Mouse (Mus musculus) hindbrain, embryonic 15.5 days (tissue): Measurements from ENCODE around the gene Agap3. TPM values are rescaled to one million over a fixed set of nuclear protein-coding genes. Genes with fewer than 3 reads are reported as not detected.
A peak's percentile ranks its signal among the peaks of the same experiment; 100 is the strongest.

Experiments used
- ATAC-seq: fragments of 200-750 bp; cut with Nextera tagmentation; 2 replicates; pipeline ENCODE4 v1.8.0; 2017; ENCODE audit warnings: low read depth, moderate number of reproducible peaks, moderate TSS enrichment; ENCODE audit not compliant: low FRiP score
- H3K27ac ChIP-seq: fragments of 300-500 bp; sonication (generic); replicated peaks from 2 replicates; pipeline ENCODE4 v1.5.1; 2015; ENCODE audit warnings: mild to moderate bottlenecking, inconsistent platforms
- H3K27me3 ChIP-seq: fragments of 300-500 bp; sonication (generic); 2 replicates; pipeline ENCODE4 v1.6.1; 2015; ENCODE audit warnings: control low read depth, inconsistent platforms
- H3K36me3 ChIP-seq: fragments of 300-500 bp; sonication (generic); 2 replicates; pipeline ENCODE4 v1.6.1; 2015; ENCODE audit warnings: control low read depth, inconsistent platforms
- H3K4me1 ChIP-seq: fragments of 300-500 bp; sonication (generic); replicated peaks from 2 replicates; pipeline ENCODE4 v1.6.1; 2015; ENCODE audit warnings: control low read depth, inconsistent platforms
- H3K4me2 ChIP-seq: fragments of 300-500 bp; sonication (generic); 2 replicates; pipeline ENCODE4 v1.6.1; 2015; ENCODE audit warnings: moderate library complexity, mild to moderate bottlenecking, inconsistent platforms
- H3K4me3 ChIP-seq: fragments of 300-500 bp; sonication (generic); 2 replicates; pipeline ENCODE4 v1.5.1; 2015; ENCODE audit warnings: mild to moderate bottlenecking, inconsistent platforms
- H3K9ac ChIP-seq: fragments of 300-500 bp; sonication (generic); 2 replicates; pipeline ENCODE4 v1.6.1; 2015; ENCODE audit warnings: inconsistent platforms
- H3K9me3 ChIP-seq: fragments of 300-500 bp; sonication (generic); 2 replicates; pipeline ENCODE4 v1.6.1; 2016; ENCODE audit warnings: control low read depth, inconsistent platforms
- WGBS: fragments of 180-500 bp; shearing (Covaris S2); methylation state at CpG from one replicate; pipeline ENCODE4 v1.1.7; 2015; 5-methylcytosine and 5-hydroxymethylcytosine counted together
- polyA plus RNA-seq: library from polyadenylated mRNA; unstranded; fragments of >200 nt; fragmentation: Nextera tagmentation; extraction: Ambion mirVana; gene quantifications from 2 replicates; pipeline ENCODE4 v1.2.1, GENCODE M21; 2015

Agap3 gene
- polyA plus RNA-seq, 1 experiment from 2014 or later: 124 TPM

DNA sequence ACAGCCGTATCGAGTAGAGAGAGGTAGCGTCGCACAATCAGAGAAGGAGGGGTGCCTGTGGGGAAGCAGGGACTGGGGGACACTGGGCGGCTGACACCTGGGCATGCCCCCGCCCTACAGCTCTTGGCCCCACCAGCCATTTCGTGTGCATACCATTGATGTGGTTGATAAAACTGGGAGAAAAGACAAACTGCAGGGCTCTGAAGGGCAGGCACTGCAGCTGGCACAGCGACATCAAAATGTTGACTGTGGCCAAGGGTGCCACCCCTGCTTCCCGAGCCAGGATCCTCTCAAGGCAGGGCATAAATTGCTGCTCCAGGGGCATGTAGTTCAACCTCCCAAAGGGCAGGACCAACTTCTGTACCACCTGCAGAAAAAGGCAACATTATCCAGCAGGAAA, 9.9 kb upstream of the Agap3 start:
- Histone ChIP-seq H3K4me2 (no peak overlapping the region), H3K4me3 (no peak overlapping the region), H3K27ac (no peak overlapping the region), H3K27me3 (no peaks in the 10 kb centered on the region), H3K9ac (no peak overlapping the region), H3K4me1 (peaks cover 27% of the 10 kb centered on the region), H3K36me3 (peaks cover 21% of the 10 kb centered on the region), H3K9me3 (no peaks in the 10 kb centered on the region)
- no peak for ATAC-seq
- WGBS: 91% methylated on average over 9 of the region's 9 CpGs

DNA sequence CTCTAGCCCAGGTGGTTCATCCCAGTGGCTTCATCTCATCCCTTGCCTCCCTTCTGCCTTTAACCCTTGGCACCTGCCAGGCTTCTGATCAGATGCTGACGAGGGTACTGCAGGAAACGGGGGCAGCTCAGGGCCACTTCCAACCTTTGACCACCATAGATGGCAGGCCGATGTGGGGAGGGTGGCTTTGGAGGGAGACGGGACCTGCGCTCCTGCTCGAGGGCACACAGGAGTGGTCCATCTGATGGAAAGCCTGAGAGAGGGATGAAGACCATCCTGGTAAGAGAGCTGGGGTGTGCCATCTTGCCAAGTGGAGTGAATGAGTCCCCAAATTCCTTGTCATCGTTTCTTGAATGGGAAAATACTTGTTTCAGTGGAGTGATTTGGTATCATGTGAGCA, 8.8 kb upstream of the Agap3 start:
- Histone ChIP-seq H3K4me2 (no peak overlapping the region), H3K4me3 (no peak overlapping the region)
- WGBS: 93% methylated on average over 7 of the region's 7 CpGs

DNA sequence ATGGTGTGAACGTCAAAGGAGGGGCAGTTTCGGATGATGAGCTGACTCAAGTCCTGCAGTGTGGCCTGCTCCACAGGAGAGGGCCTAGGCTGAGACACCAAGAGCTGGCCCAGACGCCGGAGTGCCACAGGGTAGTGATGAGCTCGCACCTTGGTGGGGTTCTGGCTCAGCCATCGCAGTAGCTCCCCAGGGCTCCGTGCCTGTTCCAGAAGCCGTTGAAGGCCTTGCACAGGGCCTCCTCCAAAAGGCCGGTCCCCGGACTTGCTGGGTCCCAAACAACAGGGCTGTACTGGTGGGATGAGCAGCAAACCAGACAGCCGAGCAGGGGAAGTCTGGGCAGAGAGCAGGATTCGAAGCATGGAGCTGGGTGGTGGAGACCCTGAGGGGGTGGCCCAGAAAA, 8.1 kb upstream of the Agap3 start:
- WGBS: 85% methylated on average over 12 of the region's 12 CpGs

More for the DNA sequence above, 8.8 kb upstream of the Agap3 start:
- H3K27me3 ChIP-seq: no peaks in the 10 kb centered on the region
- H3K4me1 ChIP-seq: peaks cover 39% of the 10 kb centered on the region
- no peak overlapping the region for H3K27ac ChIP-seq
- ATAC-seq: no peak
- peaks cover 21% of the 10 kb centered on the region for H3K36me3 ChIP-seq
- no peak overlapping the region for H3K9ac ChIP-seq
- no peaks in the 10 kb centered on the region for H3K9me3 ChIP-seq

DNA sequence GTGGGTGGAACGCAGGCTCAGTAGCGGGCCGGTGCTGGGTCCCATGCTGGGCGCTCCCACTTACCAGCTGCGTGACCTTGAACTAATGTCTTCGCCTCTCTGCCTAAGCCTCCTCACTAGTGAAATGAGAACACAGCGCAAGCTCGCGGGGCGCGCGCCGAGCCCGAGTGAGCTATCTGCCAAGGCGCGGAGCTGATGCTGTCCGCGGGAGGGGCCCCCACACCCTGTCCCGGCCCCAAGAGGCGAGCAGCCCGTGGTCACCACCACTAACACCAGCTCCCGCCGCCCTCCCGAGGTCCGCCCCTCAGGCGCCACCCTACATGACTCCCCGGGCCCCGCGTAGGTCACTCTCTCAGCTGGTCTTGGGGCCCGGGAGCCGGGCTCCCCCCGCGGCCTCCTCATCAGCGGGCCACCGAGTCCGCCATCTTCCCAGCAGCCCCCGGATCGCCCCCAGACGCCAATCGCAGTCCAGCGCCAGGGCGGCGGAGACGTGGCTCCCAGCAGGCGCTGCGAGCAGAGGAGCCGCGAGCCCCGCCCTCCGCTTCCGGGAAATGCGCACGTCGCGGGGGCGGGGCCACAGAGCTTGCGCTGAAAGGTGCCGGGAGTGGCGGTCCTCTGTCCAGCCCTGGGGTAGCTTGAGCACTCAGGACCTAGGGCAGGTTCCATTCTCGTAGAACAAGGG, 7.1 kb upstream of the Agap3 start, which contains the start of gene Fastk:
Fastk (minus strand) TSS at position 542 of the 682 bp plus-strand sequence.
- peak; percentile 83 for ATAC-seq
- Histone ChIP-seq H3K27ac (peak within 1 kb of the TSS; percentile 96), H3K36me3 (peaks cover 18% of the 10 kb centered on the region; the same call in 1 of the 2 replicates), H3K27me3 (no peaks in the 10 kb centered on the region), H3K4me3 (peak within 1 kb of the TSS; percentile 93), H3K9ac (peak within 1 kb of the TSS; percentile 97), H3K4me2 (peak within 1 kb of the TSS; percentile 92), H3K9me3 (no peaks in the 10 kb centered on the region), H3K4me1 (peaks cover 39% of the 10 kb centered on the region)
- under 1% methylated on average over 60 of the region's 60 CpGs for WGBS

More for the DNA sequence above, 8.1 kb upstream of the Agap3 start:
- no peak for ATAC-seq
- Histone ChIP-seq H3K4me3 (peak overlapping the region; percentile 93), H3K27me3 (no peaks in the 10 kb centered on the region), H3K36me3 (peaks cover 21% of the 10 kb centered on the region), H3K4me2 (peak overlapping the region; percentile 92), H3K9ac (peak overlapping the region; percentile 97; the same call in 1 of the 2 replicates), H3K27ac (peak overlapping the region; percentile 96; the same call in 1 of the 2 replicates), H3K4me1 (peaks cover 39% of the 10 kb centered on the region), H3K9me3 (no peaks in the 10 kb centered on the region)

DNA sequence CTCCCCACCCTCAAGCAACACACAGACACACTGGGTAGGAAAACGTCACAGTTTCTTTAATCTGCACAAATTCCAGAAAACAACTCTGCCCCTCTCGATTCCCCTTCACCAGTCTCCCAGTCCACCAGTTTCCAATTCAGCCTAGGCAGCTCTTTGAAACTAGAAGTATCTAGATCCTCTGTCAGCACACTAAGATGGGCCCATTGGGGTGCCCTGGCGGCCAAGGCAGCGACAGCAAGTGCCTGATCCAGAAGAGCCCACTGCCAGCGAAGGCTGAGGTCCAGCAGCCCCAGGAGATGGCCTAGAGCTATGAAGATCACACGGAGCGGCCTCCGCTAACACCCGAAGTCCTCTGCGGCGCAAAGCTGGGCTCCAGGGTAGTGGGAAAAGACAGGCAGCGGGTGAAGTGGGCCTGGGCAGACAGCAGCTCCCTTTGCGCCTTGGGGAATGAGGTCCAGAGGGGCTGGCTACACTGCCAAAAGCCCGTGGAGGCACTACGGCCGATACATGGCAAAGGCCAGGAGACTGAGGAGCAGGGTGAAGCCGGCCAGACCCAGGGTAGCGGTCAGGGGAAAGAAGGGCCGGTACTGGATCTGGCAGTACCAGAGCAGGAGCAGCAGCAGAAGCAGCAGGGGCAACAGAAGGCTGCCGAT, 6.4 kb upstream of the Agap3 start:
- no peaks in the 10 kb centered on the region for H3K9me3 ChIP-seq

DNA sequence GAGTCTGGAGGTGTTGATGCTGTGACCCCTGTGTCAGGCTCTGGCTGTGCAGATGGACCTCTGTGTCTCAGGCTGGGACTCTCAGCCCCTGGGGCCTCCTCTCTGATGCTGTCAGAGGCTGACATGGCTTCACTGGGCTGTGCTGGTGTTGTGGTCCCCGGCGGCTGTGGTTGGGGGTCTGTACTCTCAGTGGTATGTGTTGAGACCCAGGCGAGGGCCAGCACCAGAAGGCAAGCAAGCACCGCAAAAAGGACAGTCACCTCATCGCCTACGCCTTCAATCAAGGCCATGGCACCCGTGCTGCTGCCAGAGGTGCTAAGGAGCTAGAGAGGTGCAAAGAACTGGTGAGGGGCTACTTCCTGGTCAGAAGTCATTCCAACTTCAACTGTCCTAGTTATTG, 5.3 kb upstream of the Agap3 start:
- Histone ChIP-seq H3K9ac (no peak overlapping the region), H3K9me3 (no peaks in the 10 kb centered on the region), H3K36me3 (0 out of 2 replicates have a peak, but pooled peaks cover 9% of the 10 kb centered on the region), H3K27me3 (no peaks in the 10 kb centered on the region), H3K4me1 (peaks cover 46% of the 10 kb centered on the region), H3K4me3 (peak overlapping the region; percentile 73; the same call in 1 of the 2 replicates), H3K4me2 (peak overlapping the region; percentile 86), H3K27ac (no peak overlapping the region)
- 95% methylated on average over 7 of the region's 7 CpGs for WGBS
- no peak for ATAC-seq

More for the DNA sequence above, 6.4 kb upstream of the Agap3 start:
- Histone ChIP-seq H3K4me2 (peak overlapping the region; percentile 92), H3K9ac (peak overlapping the region; percentile 20; the same call in 1 of the 2 replicates), H3K27me3 (no peaks in the 10 kb centered on the region), H3K36me3 (peaks cover 13% of the 10 kb centered on the region; the same call in 1 of the 2 replicates), H3K4me3 (peak overlapping the region; percentile 93), H3K4me1 (peaks cover 39% of the 10 kb centered on the region), H3K27ac (peak overlapping the region; percentile 96)
- WGBS: 60% methylated on average over 20 of the region's 20 CpGs
- ATAC-seq: peak; percentile 11; the same call in 1 of the 2 replicates

DNA sequence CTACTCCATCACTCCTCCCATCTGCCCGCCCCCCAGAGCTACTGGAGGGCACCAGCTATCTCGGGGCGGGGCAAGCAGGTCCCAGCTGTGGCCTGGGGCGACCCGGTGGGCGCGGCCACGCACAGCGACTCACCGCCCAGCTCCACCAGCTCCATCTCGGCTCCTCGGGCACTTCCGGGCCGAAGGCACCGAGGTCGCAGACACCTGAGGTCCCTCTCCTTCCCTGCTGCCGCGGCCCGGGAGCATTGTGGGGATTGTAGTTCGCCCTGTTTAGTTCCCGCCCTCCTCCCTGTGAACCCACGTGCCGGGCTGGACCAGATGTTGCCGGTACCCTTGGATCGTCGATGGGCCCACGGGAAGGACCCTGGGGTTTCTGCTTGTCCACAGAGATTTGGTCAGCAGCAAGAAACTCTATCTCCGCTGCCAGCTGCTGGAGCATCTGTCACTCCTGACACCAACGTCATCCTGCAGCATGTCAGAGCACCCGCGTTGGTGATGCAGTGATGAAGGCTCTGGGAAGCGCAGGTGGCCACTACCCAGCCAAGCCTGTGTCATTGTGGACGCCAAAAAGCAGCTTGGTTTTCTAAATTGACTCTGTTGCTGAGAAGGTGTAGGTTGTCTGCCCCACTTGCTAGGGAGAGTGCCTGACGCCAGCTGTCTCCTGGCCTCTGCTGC, 4.2 kb upstream of the Agap3 start, which contains the start of gene Tmub1:
Tmub1 (minus strand) TSS at position 231 of the 675 bp plus-strand sequence.
- H3K4me1 ChIP-seq: peaks cover 46% of the 10 kb centered on the region
- peak; percentile 72 for ATAC-seq
- H3K4me2 ChIP-seq: peak within 1 kb of the TSS; percentile 86
- 2% methylated on average over 33 of the region's 34 CpGs for WGBS
- peak within 1 kb of the TSS; percentile 73 for H3K4me3 ChIP-seq
- H3K9ac ChIP-seq: peak within 1 kb of the TSS; percentile 77
- no peaks in the 10 kb centered on the region for H3K9me3 ChIP-seq
- H3K27ac ChIP-seq: peak within 1 kb of the TSS; percentile 62
- H3K36me3 ChIP-seq: 0 out of 2 replicates have a peak, but pooled peaks cover 8% of the 10 kb centered on the region
- no peaks in the 10 kb centered on the region for H3K27me3 ChIP-seq

DNA sequence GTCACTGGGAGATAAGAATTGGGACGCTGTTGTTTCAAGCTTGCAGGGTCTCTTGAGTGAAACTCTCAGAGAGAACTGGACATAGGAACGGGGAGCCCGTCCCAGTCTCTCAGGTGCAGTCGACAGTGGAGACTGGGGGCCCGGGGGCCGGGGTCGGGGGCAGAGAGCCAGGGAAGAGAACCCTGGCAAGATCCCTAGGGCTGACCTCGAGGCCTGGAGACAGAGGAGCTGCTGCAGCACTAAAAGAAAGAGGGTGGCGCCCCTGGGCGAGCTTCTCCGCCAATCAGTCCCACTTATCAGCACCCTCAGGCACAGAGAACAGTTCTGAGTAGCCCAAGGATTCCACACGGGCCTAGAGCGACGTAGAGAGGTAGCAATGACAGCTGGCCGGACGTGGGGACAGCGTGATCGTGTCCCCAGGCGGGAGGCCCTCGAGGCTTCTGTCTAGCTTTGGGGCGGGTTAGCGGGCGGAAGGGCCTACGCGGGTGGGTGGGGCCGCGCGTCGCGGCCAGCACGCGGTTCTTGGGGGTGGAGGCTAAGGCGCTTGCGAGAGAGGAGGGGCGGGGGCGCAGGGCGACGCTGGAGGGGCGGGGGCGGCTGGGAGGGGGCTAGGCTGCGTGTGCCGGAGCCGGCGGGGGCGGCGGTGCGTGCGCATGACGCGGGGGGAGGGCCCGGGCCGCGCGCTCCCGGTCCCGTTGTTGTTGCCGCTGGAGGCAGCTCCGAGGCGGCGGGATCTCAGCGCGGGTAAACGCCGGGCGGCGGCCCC, 530 bp upstream of the Agap3 start:
- Histone ChIP-seq H3K36me3 (no peaks in the 10 kb centered on the region), H3K4me3 (peak overlapping the region; percentile 94), H3K9me3 (no peaks in the 10 kb centered on the region), H3K9ac (peak overlapping the region; percentile 92), H3K4me1 (peaks cover 61% of the 10 kb centered on the region), H3K27ac (peak overlapping the region; percentile 87), H3K4me2 (peak overlapping the region; percentile 99), H3K27me3 (no peaks in the 10 kb centered on the region)
- WGBS: 2% methylated on average over 33 of the region's 66 CpGs
- ATAC-seq: peak; percentile 68

DNA sequence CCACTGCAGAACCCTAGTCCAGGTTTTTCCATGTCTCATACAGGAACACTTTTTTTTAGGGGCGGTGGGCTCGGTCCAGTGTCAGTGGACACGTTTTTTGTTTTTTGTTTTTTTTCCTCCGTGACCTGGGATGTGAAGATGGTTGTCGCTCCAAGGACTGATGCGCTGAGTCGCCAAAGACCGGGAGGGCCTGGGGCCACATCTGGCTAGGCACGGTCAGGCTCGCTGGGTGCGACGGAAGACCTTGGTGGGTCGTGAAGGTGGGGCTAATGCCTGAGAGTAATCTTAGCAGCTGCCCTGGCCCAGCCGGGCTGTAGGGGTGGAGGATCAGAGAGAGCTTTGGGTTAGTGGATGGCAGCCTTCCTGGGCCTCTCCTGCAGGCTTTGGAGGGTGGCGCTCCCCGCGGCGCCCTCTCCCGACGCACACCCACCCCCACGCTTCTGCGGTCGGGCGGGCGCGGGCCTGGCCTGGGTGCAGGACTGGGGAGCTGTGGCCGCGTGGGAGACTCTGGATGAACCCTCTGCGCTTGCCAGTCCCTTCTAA, 785 bp downstream of the Agap3 start:
- under 1% methylated on average over 29 of the region's 29 CpGs for WGBS
- peak overlapping the region; percentile 87 for H3K27ac ChIP-seq
- no peaks in the 10 kb centered on the region for H3K9me3 ChIP-seq
- H3K4me1 ChIP-seq: peaks cover 51% of the 10 kb centered on the region
- H3K27me3 ChIP-seq: no peaks in the 10 kb centered on the region
- ATAC-seq: peak; percentile 15; the same call in 1 of the 2 replicates
- peak overlapping the region; percentile 99 for H3K4me2 ChIP-seq
- H3K9ac ChIP-seq: peak overlapping the region; percentile 92
- H3K4me3 ChIP-seq: peak overlapping the region; percentile 94
- H3K36me3 ChIP-seq: no peaks in the 10 kb centered on the region

DNA sequence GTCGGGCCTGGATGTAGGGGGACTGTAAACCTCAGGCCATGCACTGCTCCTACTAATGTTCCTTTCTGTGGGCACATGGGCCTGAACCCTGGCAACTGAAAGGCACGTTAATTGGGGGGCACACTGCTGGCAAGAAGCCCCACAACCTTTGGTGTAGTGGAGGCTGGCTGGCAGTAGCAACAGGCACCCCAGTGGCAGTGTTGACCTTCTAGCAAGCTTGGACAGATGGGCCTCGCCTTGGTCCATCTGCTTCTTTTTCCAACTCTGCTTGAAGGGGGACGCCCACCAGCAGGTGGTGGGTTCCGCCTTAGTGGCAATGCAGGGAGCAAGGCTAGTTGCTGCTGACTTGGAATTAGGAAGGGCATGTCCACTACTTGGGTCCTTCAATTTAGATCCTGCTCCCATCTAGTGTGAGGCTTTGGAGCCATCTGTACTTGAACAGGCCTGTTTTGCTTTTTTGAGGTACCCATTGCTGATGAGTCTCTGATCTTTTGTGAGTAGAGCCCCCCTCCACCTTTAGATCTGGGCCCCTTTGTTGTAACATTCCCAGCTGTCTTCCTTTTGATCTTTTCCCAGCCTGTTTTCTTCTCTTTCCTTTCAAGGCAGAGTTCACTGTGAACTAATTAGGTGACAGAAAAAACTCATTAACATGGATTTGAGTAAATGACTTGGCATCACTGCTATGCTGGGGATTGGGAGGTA, 1.5 kb downstream of the Agap3 start:
- H3K9me3 ChIP-seq: no peaks in the 10 kb centered on the region
- WGBS: under 1% methylated on average over 5 of the region's 5 CpGs
- H3K9ac ChIP-seq: peak overlapping the region; percentile 92
- H3K4me2 ChIP-seq: peak overlapping the region; percentile 99
- H3K27ac ChIP-seq: peak overlapping the region; percentile 87
- H3K36me3 ChIP-seq: no peaks in the 10 kb centered on the region
- H3K27me3 ChIP-seq: no peaks in the 10 kb centered on the region
- ATAC-seq: no peak
- H3K4me3 ChIP-seq: peak overlapping the region; percentile 94
- peaks cover 46% of the 10 kb centered on the region for H3K4me1 ChIP-seq
